In the genomic region with DNA sequence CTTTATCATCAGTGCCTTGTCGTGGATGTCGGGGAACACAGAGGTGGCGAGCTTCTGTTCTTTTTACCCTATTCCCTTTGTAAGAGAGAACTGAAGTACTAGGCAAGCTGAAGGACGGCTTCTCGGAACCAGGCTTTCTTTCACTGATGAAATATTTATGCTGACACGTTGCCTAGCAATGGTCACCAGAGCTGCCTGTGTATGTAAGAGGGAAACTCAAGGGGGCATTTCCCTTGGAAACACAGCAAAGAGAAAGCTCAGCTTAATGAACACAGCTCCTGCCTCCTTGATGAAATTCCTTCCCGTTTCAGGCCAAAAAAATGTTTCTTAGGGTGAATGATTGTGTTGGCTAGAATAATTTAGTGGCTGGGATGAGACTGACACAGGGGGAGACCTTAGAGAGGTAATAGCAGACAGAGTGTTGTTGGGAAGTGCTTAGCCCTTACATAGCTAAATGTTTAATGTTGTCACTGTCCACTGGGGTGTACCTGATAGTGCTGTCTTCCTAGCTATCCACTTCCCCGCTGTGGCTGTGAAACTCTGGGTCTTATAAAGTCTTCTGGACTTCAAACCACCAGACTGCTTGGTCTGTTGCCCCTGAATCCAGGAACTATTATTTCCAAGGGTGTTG, we compare ENCODE assay signal across 13 mouse cellular contexts.
DNase-seq lines count a peak whose midpoint lies in the region; ATAC-seq lines count a peak whose summit lies in the region.
"Had no signal": no experiment of that assay in that cellular context is flagged by ENCODE, and none has a peak within 500 bp of the region (broad histone marks: within the 10 kb centered on the region; RNA-seq: fewer than 3 reads in every experiment).

No protein-coding gene starts in this region.

- no peak overlapping the region for H3K4me2 ChIP-seq in forebrain, embryonic 14.5 days (ENCODE audit: low read length)
- H3K4me2 ChIP-seq: heart, embryonic 13.5 days; liver, embryonic 11.5 days had no signal

- no peaks in the 10 kb centered on the region for H3K27me3 ChIP-seq in forebrain, embryonic 14.5 days (replicated peaks; ENCODE audit: control insufficient read depth, insufficient read depth, low read length)
- H3K27me3 ChIP-seq: heart, embryonic 13.5 days had no signal

- H3K4me3 ChIP-seq in forebrain, embryonic 14.5 days (ENCODE audit: low read depth, low read length) = no peak overlapping the region
- H3K4me3 ChIP-seq: heart, embryonic 13.5 days had no signal

- H3K27ac ChIP-seq in forebrain, embryonic 14.5 days (ENCODE audit: low read depth, low read length) = 0 out of 2 replicates have a peak overlapping the region, but pooled peaks have one; percentile 14
- H3K27ac ChIP-seq: heart, embryonic 13.5 days had no signal

- H3K36me3 ChIP-seq in forebrain, embryonic 14.5 days (ENCODE audit: control insufficient read depth, insufficient read depth, low read length) = no peaks in the 10 kb centered on the region
- H3K36me3 ChIP-seq: heart, embryonic 13.5 days had no signal

- peaks cover 7% of the 10 kb centered on the region for H3K4me1 ChIP-seq in forebrain, embryonic 14.5 days (ENCODE audit: control insufficient read depth, insufficient read depth, low read length)
- H3K4me1 ChIP-seq: heart, embryonic 13.5 days had no signal

- peak; percentile 85 for ATAC-seq in forebrain, embryonic 14.5 days
- ATAC-seq: intestine, postnatal 0 days had no signal

- H3K9me3 ChIP-seq in forebrain, embryonic 14.5 days (replicated peaks; ENCODE audit: control insufficient read depth, low read length) = no peaks in the 10 kb centered on the region
- H3K9me3 ChIP-seq: heart, embryonic 13.5 days had no signal

- H3K9ac ChIP-seq in forebrain, embryonic 14.5 days (ENCODE audit: low read length) = no peak overlapping the region
- H3K9ac ChIP-seq: heart, embryonic 13.5 days had no signal

- WGBS in forebrain, embryonic 14.5 days = 20% methylated on average over 8 of the region's 8 CpGs

- DNase-seq in right cerebral cortex, adult 18-20 months = peak; percentile 3
- DNase-seq in right cerebral cortex, postnatal 36 days (ENCODE audit: low spot score in 2 of 2) = no peak
- peak; percentile 81 for DNase-seq in forebrain, embryonic 14.5 days (ENCODE audit: low spot score)
- DNase-seq in lung, postnatal 14 days = peak; percentile 10
- DNase-seq in retina, postnatal 1 day = peak; percentile 38
- no peak for DNase-seq in ovary, postnatal 36 days (ENCODE audit: low spot score)
- no peak for DNase-seq in adipocyte (ENCODE audit: low spot score)
- DNase-seq: cerebellum, adult 9-11 months; spleen, adult 18-20 months; thymus, postnatal 25 days had no signal

Comparison
In these comparisons a context has a peak if more than half of its experiments do, and no peak if none do; other contexts are left out.
1. DNase-seq: peak in right cerebral cortex, adult 18-20 months (single experiment), forebrain, embryonic 14.5 days (single experiment), lung, postnatal 14 days (single experiment) and retina, postnatal 1 day (single experiment); none in right cerebral cortex, postnatal 36 days (0 of 2), ovary, postnatal 36 days (single experiment) and adipocyte (single experiment).